Comparison of ENCODE assay signal across 20 mouse cellular contexts in the genomic region with DNA sequence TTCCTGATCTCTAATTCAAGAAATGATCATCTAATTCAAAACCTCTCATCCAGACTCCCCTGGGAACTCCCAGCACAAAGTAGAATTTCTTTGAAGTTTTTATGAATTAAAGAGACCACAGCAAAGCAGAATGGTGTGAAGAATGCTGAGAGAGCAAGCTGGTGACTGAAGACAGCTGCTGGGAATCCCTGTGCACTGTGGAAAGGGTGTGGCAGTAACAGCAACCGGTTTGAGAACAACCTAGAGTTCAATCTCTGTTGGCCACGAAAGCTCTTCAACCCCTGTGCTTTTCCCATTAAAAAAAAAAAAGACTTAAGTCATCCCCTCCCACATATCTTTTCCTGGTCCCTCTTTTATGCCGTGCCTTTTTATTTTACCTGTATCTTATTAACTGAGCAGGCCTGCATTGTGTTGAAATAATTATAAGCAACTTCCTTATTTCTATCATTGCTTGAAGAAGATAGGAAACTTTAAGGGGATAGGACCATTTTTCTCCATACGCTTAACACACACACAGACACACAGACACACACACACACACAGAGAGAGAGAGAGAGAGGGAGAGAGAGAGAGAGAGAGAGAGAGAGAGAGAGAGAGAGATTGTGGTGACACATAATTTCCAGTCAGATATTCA.
"Had no signal": no experiment of that assay in that cellular context is flagged by ENCODE, and none has a peak within 500 bp of the region (broad histone marks: within the 10 kb centered on the region; RNA-seq: fewer than 3 reads in every experiment).

No protein-coding gene starts in this region.

- H3K4me3 ChIP-seq: kidney, embryonic 15.5 days; left cerebral cortex, adult 2 months; liver, embryonic 13.5 days; midbrain, embryonic 12.5 days; neural tube, embryonic 12.5 days; neural tube, embryonic 15.5 days had no signal

- H3K4me2 ChIP-seq: kidney, embryonic 15.5 days; liver, embryonic 13.5 days; midbrain, embryonic 12.5 days; neural tube, embryonic 12.5 days; neural tube, embryonic 15.5 days had no signal

- H3K4me1 ChIP-seq: kidney, embryonic 15.5 days; midbrain, embryonic 12.5 days; neural tube, embryonic 12.5 days had no signal

- H3K27me3 ChIP-seq: liver, embryonic 13.5 days; neural tube, embryonic 12.5 days had no signal

- DNase-seq: kidney, adult 8-10 months; kidney, postnatal 10 days; kidney, postnatal 36 days; layer of hippocampus, postnatal 36 days; liver, embryonic 13.5 days; lung, adult 2 months; lung, postnatal 14 days; lung, postnatal 4 days; right cerebral cortex, postnatal 14 days; right cerebral cortex, postnatal 4 days; thymus, adult 2 months; thymus, postnatal 14 days; thymus, postnatal 4 days had no signal

- ATAC-seq: midbrain, embryonic 16.5 days had no signal

- H3K27ac ChIP-seq: kidney, embryonic 15.5 days; left cerebral cortex, adult 2 months; liver, embryonic 13.5 days; midbrain, embryonic 12.5 days; neural tube, embryonic 12.5 days; neural tube, embryonic 15.5 days; stomach, postnatal 0 days had no signal

- H3K9me3 ChIP-seq: kidney, embryonic 15.5 days; liver, embryonic 13.5 days; midbrain, embryonic 12.5 days; neural tube, embryonic 12.5 days; neural tube, embryonic 15.5 days had no signal

- H3K36me3 ChIP-seq: kidney, embryonic 15.5 days; midbrain, embryonic 12.5 days; neural tube, embryonic 12.5 days; neural tube, embryonic 15.5 days had no signal

- H3K9ac ChIP-seq: kidney, embryonic 15.5 days; liver, embryonic 13.5 days; midbrain, embryonic 12.5 days; neural tube, embryonic 12.5 days; neural tube, embryonic 15.5 days had no signal
